Mouse (Mus musculus) heart, embryonic 16.5 days (tissue): Measurements from ENCODE around the gene Uvrag. TPM values are rescaled to one million over a fixed set of nuclear protein-coding genes. Genes with fewer than 3 reads are reported as not detected.

Source experiments
- ATAC-seq: fragments of 200-750 bp; cut with Nextera tagmentation; replicated peaks from 2 replicates; pipeline ENCODE4 v1.8.0; 2017; ENCODE audit warnings: moderate number of reproducible peaks; ENCODE audit not compliant: insufficient read depth, low FRiP score; ENCODE audit errors: extremely low read depth
- H3K27ac ChIP-seq: fragments of 300-500 bp; sonication (generic); 2 replicates; pipeline ENCODE4 v1.5.1; 2014; ENCODE audit warnings: mild to moderate bottlenecking, low read length, control low read depth, moderate library complexity
- H3K27me3 ChIP-seq: fragments of 300-500 bp; sonication (generic); 2 replicates; pipeline ENCODE4 v1.6.1; 2014; ENCODE audit warnings: low read length, mixed read lengths; ENCODE audit not compliant: control insufficient read depth, insufficient read depth
- H3K36me3 ChIP-seq: fragments of 300-500 bp; sonication (generic); 2 replicates; pipeline ENCODE4 v1.6.1; 2014; ENCODE audit not compliant: control insufficient read depth, insufficient read depth
- H3K4me1 ChIP-seq: fragments of 300-500 bp; sonication (generic); 2 replicates; pipeline ENCODE4 v1.6.1; 2014; ENCODE audit warnings: low read length, mixed read lengths; ENCODE audit not compliant: control insufficient read depth, insufficient read depth
- H3K4me2 ChIP-seq: fragments of 300-500 bp; sonication (generic); 2 replicates; pipeline ENCODE4 v1.6.1; 2014; ENCODE audit warnings: low read depth, mild to moderate bottlenecking, control low read depth, low read length
- H3K4me3 ChIP-seq: fragments of 300-500 bp; sonication (generic); 2 replicates; pipeline ENCODE4 v1.5.1; 2014; ENCODE audit warnings: mild to moderate bottlenecking, control low read depth, low read length
- H3K9ac ChIP-seq: fragments of 300-500 bp; sonication (generic); 2 replicates; pipeline ENCODE4 v1.6.1; 2014; ENCODE audit warnings: low read length, control low read depth
- H3K9me3 ChIP-seq: fragments of 300-500 bp; sonication (generic); replicated peaks from 2 replicates; pipeline ENCODE4 v1.6.1; 2016; ENCODE audit warnings: low read length; ENCODE audit not compliant: control insufficient read depth
- WGBS: fragments of 180-500 bp; shearing (Covaris S2); extraction: QIAGEN DNeasy Blood & Tissue Kit; methylation state at CpG from one replicate; pipeline ENCODE4 v1.1.7; 2014; 5-methylcytosine and 5-hydroxymethylcytosine counted together
- polyA plus RNA-seq: library from polyadenylated mRNA; unstranded; fragments of >200 nt; fragmentation: Nextera tagmentation; extraction: Ambion mirVana; gene quantifications from 2 replicates; pipeline ENCODE4 v1.2.1, GENCODE M21; 2015

The Uvrag gene
- polyA plus RNA-seq, 1 experiment from 2014 or later: 16.3 TPM

GRCm38 (mm10) chr7:99169717-99170403 is 28.9 kb upstream of the Uvrag start:
- WGBS: 87% methylated on average over 9 of the region's 9 CpGs
- Histone ChIP-seq H3K27me3 (no peaks in the 10 kb centered on the region), H3K9me3 (no peaks in the 10 kb centered on the region), H3K27ac (no peak overlapping the region), H3K4me2 (no peak overlapping the region), H3K4me1 (0 out of 2 replicates have a peak, but pooled peaks cover 3% of the 10 kb centered on the region), H3K9ac (no peak overlapping the region), H3K4me3 (no peak overlapping the region), H3K36me3 (no peaks in the 10 kb centered on the region)
- ATAC-seq: no peak

- H3K4me1 ChIP-seq: 0 out of 2 replicates have a peak, but pooled peaks cover 3% of the 10 kb centered on the region
- no peak overlapping the region for H3K9ac ChIP-seq
- H3K27ac ChIP-seq: no peak overlapping the region
- WGBS: 81% methylated on average over 6 of the region's 6 CpGs
- no peaks in the 10 kb centered on the region for H3K36me3 ChIP-seq
- no peaks in the 10 kb centered on the region for H3K27me3 ChIP-seq
- H3K9me3 ChIP-seq: no peaks in the 10 kb centered on the region
- no peak overlapping the region for H3K4me2 ChIP-seq
- no peak overlapping the region for H3K4me3 ChIP-seq
- ATAC-seq: no peak
These were observed 27.8 kb upstream of the Uvrag start for GRCm38 (mm10) chr7:99168756-99169155.

- no peaks in the 10 kb centered on the region for H3K27me3 ChIP-seq
- no peak overlapping the region for H3K27ac ChIP-seq
- no peak overlapping the region for H3K4me2 ChIP-seq
- no peak overlapping the region for H3K4me3 ChIP-seq
- H3K9ac ChIP-seq: no peak overlapping the region
- no peaks in the 10 kb centered on the region for H3K9me3 ChIP-seq
- 55% methylated on average over 5 of the region's 5 CpGs for WGBS
- no peaks in the 10 kb centered on the region for H3K36me3 ChIP-seq
- no peak for ATAC-seq
- H3K4me1 ChIP-seq: 0 out of 2 replicates have a peak, but pooled peaks cover 3% of the 10 kb centered on the region
These were observed 27.0 kb upstream of the Uvrag start for GRCm38 (mm10) chr7:99167939-99168338.

GRCm38 (mm10) chr7:99166159-99166558 is 25.2 kb upstream of the Uvrag start:
- H3K4me1 ChIP-seq: peaks cover 9% of the 10 kb centered on the region; the same call in 1 of the 2 replicates
- WGBS: 47% methylated on average over 8 of the region's 8 CpGs

GRCm38 (mm10) chr7:99164873-99165410 is 24.0 kb upstream of the Uvrag start:
- Histone ChIP-seq H3K4me2 (no peak overlapping the region), H3K9ac (no peak overlapping the region), H3K27me3 (no peaks in the 10 kb centered on the region), H3K4me3 (no peak overlapping the region), H3K4me1 (peaks cover 9% of the 10 kb centered on the region; the same call in 1 of the 2 replicates), H3K27ac (no peak overlapping the region), H3K9me3 (no peaks in the 10 kb centered on the region), H3K36me3 (no peaks in the 10 kb centered on the region)
- no peak for ATAC-seq
- WGBS: 77% methylated on average over 7 of the region's 7 CpGs

More at GRCm38 (mm10) chr7:99166159-99166558, 25.2 kb upstream of the Uvrag start:
- Histone ChIP-seq H3K27ac (no peak overlapping the region), H3K27me3 (no peaks in the 10 kb centered on the region), H3K4me3 (no peak overlapping the region), H3K36me3 (no peaks in the 10 kb centered on the region), H3K4me2 (no peak overlapping the region), H3K9ac (no peak overlapping the region), H3K9me3 (no peaks in the 10 kb centered on the region)
- ATAC-seq: no peak

- Histone ChIP-seq H3K4me2 (no peak overlapping the region), H3K9ac (no peak overlapping the region), H3K27me3 (no peaks in the 10 kb centered on the region), H3K4me1 (peaks cover 13% of the 10 kb centered on the region; the same call in 1 of the 2 replicates), H3K27ac (no peak overlapping the region), H3K4me3 (no peak overlapping the region), H3K36me3 (no peaks in the 10 kb centered on the region), H3K9me3 (no peaks in the 10 kb centered on the region)
- no peak for ATAC-seq
- WGBS: 88% methylated on average over 7 of the region's 7 CpGs
These were observed 21.5 kb upstream of the Uvrag start for GRCm38 (mm10) chr7:99162462-99162861.

- no peak overlapping the region for H3K27ac ChIP-seq
These were observed 21.0 kb upstream of the Uvrag start for GRCm38 (mm10) chr7:99161961-99162360.

GRCm38 (mm10) chr7:99161529-99161928 is 20.6 kb upstream of the Uvrag start:
- Histone ChIP-seq H3K4me2 (no peak overlapping the region), H3K36me3 (no peaks in the 10 kb centered on the region), H3K9ac (no peak overlapping the region; the same call in 1 of the 2 replicates), H3K27ac (no peak overlapping the region), H3K4me3 (no peak overlapping the region), H3K27me3 (no peaks in the 10 kb centered on the region), H3K9me3 (no peaks in the 10 kb centered on the region), H3K4me1 (peaks cover 13% of the 10 kb centered on the region; the same call in 1 of the 2 replicates)
- 0 out of 2 replicates have a peak, but pooled peaks have one; percentile 15 for ATAC-seq
- 29% methylated on average over 4 of the region's 4 CpGs for WGBS

More at GRCm38 (mm10) chr7:99161961-99162360, 21.0 kb upstream of the Uvrag start:
- H3K4me2 ChIP-seq: no peak overlapping the region
- 77% methylated on average over 11 of the region's 11 CpGs for WGBS
- no peak overlapping the region for H3K4me3 ChIP-seq
- peaks cover 13% of the 10 kb centered on the region; the same call in 1 of the 2 replicates for H3K4me1 ChIP-seq
- no peaks in the 10 kb centered on the region for H3K27me3 ChIP-seq
- H3K9me3 ChIP-seq: no peaks in the 10 kb centered on the region
- no peaks in the 10 kb centered on the region for H3K36me3 ChIP-seq
- no peak overlapping the region for H3K9ac ChIP-seq
- no peak for ATAC-seq

GRCm38 (mm10) chr7:99160995-99161394 is 20.1 kb upstream of the Uvrag start:
- no peaks in the 10 kb centered on the region for H3K27me3 ChIP-seq
- 73% methylated on average over 7 of the region's 7 CpGs for WGBS
- H3K4me3 ChIP-seq: no peak overlapping the region
- H3K9me3 ChIP-seq: no peaks in the 10 kb centered on the region
- no peak for ATAC-seq
- no peak overlapping the region for H3K4me2 ChIP-seq
- H3K36me3 ChIP-seq: no peaks in the 10 kb centered on the region
- no peak overlapping the region for H3K9ac ChIP-seq
- H3K4me1 ChIP-seq: peaks cover 13% of the 10 kb centered on the region
- H3K27ac ChIP-seq: no peak overlapping the region
